ENCODE assay signal across 8 mouse cellular contexts in the genomic region with DNA sequence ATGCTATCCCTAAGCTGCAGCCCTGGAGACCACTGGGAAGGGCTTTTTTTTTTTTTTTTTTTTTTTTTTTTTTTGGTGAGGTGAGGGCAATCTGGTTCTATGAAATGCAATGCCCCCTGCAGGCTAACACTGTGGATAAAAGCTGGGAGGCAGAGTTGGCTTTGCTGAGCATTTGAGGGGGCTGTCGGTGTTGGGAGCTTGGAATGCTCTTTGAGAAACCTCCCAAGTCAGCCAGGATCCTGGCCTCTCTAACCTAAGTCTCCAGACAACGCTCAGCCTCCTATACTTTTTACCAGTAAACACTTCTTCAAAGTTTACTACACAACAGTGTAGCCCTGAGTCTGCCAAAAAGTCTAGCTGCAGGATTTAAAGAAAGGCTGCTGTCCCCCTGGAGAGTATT.
DNase-seq lines count a peak whose midpoint lies in the region; ATAC-seq and TF ChIP-seq lines count a peak whose summit lies in the region.

No protein-coding gene starts in this region.

- WGBS in forebrain, embryonic 12.5 days, result 8% methylated on average over 2 of the region's 2 CpGs
- WGBS in hindbrain, postnatal 0 days, result 11% methylated on average over 2 of the region's 2 CpGs
- 0% methylated on average over 2 of the region's 2 CpGs for WGBS in liver, embryonic 13.5 days (ENCODE audit: insufficient replicate concordance)

- DNase-seq in gastrocnemius, adult 2 months, result peak; percentile 49
- DNase-seq in gastrocnemius, postnatal 25 days, result no peak
- DNase-seq in ZHBTc4 (ENCODE audit: low read depth, low spot score), result peak; percentile 60
- peak; percentile 69 for DNase-seq in hindbrain, postnatal 0 days (ENCODE audit: low spot score)
- no peak for DNase-seq in liver, embryonic 13.5 days
- DNase-seq in right cerebral cortex, adult 2 months (ENCODE audit: low spot score in 2 of 2), result peak; percentile 65 to 72
- no peak for DNase-seq in thymus, postnatal 4 days

- H3K4me2 ChIP-seq in forebrain, embryonic 12.5 days, result peak overlapping the region; percentile 75
- H3K4me2 ChIP-seq in hindbrain, postnatal 0 days (ENCODE audit: low read depth, low read length), result peak overlapping the region; percentile 77
- H3K4me2 ChIP-seq in liver, embryonic 13.5 days, result peak overlapping the region; percentile 52

- H3K4me3 ChIP-seq in gastrocnemius, adult 2 months, result peak overlapping the region; percentile 83
- H3K4me3 ChIP-seq in forebrain, embryonic 12.5 days (replicated peaks), result peak overlapping the region; percentile 63
- peak overlapping the region; percentile 71 for H3K4me3 ChIP-seq in hindbrain, postnatal 0 days (ENCODE audit: low read length)
- H3K4me3 ChIP-seq in liver, embryonic 13.5 days (replicated peaks), result peak overlapping the region; percentile 57

- ATAC-seq in forebrain, embryonic 12.5 days (ENCODE audit: low FRiP score), result no peak
- ATAC-seq in hindbrain, postnatal 0 days, result no peak
- ATAC-seq in liver, embryonic 13.5 days (ENCODE audit: low read depth), result no peak

- H3K9ac ChIP-seq in forebrain, embryonic 12.5 days, result peak overlapping the region; percentile 68; the same call in 1 of the 2 replicates
- peak overlapping the region; percentile 75; the same call in 1 of the 2 replicates for H3K9ac ChIP-seq in hindbrain, postnatal 0 days (replicated peaks; ENCODE audit: low read length)
- 0 out of 2 replicates have a peak overlapping the region, but pooled peaks have one; percentile 17 for H3K9ac ChIP-seq in liver, embryonic 13.5 days

- H3K4me1 ChIP-seq in forebrain, embryonic 12.5 days, result peaks cover 23% of the 10 kb centered on the region
- H3K4me1 ChIP-seq in hindbrain, postnatal 0 days (ENCODE audit: insufficient read depth, low read length), result peaks cover 3% of the 10 kb centered on the region; the same call in 1 of the 2 replicates
- H3K4me1 ChIP-seq in liver, embryonic 13.5 days (replicated peaks), result no peaks in the 10 kb centered on the region

- no peaks in the 10 kb centered on the region for H3K9me3 ChIP-seq in forebrain, embryonic 12.5 days
- no peaks in the 10 kb centered on the region for H3K9me3 ChIP-seq in hindbrain, postnatal 0 days (ENCODE audit: low read length)
- no peaks in the 10 kb centered on the region for H3K9me3 ChIP-seq in liver, embryonic 13.5 days (replicated peaks)

- intact Hi-C loops in gastrocnemius, adult 2 months (cut with DNase I), result loop anchor here (1.0 to 10.0 kb wide), 2 partner anchors 302 to 537 kb away; no protein-coding TSS in a partner anchor

- peak overlapping the region; percentile 87 for H3K27ac ChIP-seq in gastrocnemius, adult 2 months
- no peak overlapping the region for H3K27ac ChIP-seq in forebrain, embryonic 12.5 days
- no peak overlapping the region for H3K27ac ChIP-seq in hindbrain, postnatal 0 days
- no peak overlapping the region for H3K27ac ChIP-seq in liver, embryonic 13.5 days

- peaks cover 4% of the 10 kb centered on the region for H3K27me3 ChIP-seq in forebrain, embryonic 12.5 days
- H3K27me3 ChIP-seq in hindbrain, postnatal 0 days (ENCODE audit: insufficient read depth, low read length), result no peaks in the 10 kb centered on the region
- peaks cover 13% of the 10 kb centered on the region; the same call in 1 of the 2 replicates for H3K27me3 ChIP-seq in liver, embryonic 13.5 days

- TF ChIP-seq CTCF in gastrocnemius, adult 2 months (IDR thresholded peaks at IDR 0.05), result peak; percentile 42
- TF ChIP-seq CTCF in hindbrain, postnatal 0 days (IDR thresholded peaks at IDR 0.05; ENCODE audit: low read depth), result peak; percentile 45; the same call in 1 of the 2 replicates

- H3K36me3 ChIP-seq in forebrain, embryonic 12.5 days (replicated peaks), result no peaks in the 10 kb centered on the region
- no peaks in the 10 kb centered on the region for H3K36me3 ChIP-seq in hindbrain, postnatal 0 days (ENCODE audit: insufficient read depth, low read length)
- no peaks in the 10 kb centered on the region for H3K36me3 ChIP-seq in liver, embryonic 13.5 days

Comparison
In these comparisons a context has a peak if more than half of its experiments do, and no peak if none do; other contexts are left out.
1. DNase-seq: peak in gastrocnemius, adult 2 months (single experiment), ZHBTc4 (single experiment), hindbrain, postnatal 0 days (single experiment) and right cerebral cortex, adult 2 months (2 of 2); none in gastrocnemius, postnatal 25 days (single experiment), liver, embryonic 13.5 days (single experiment) and thymus, postnatal 4 days (single experiment).
2. H3K9ac ChIP-seq: peak in every context shown above with its lines; median percentile 75 in hindbrain, postnatal 0 days; 68 in forebrain, embryonic 12.5 days; 17 in liver, embryonic 13.5 days.
3. Peak in every context shown above with its lines, with median percentiles within 50 percentile points of each other: H3K4me3 ChIP-seq and H3K4me2 ChIP-seq.